ENCODE assay signal across 11 mouse cellular contexts in genomic region chr16:57551617-57552016, GRCm38 (mm10). TPM values are rescaled to one million over a fixed set of nuclear protein-coding genes. Genes with fewer than 3 reads are reported as not detected.
DNase-seq lines count a peak whose midpoint lies in the region; ATAC-seq and TF ChIP-seq lines count a peak whose summit lies in the region.
"Had no signal": no experiment of that assay in that cellular context is flagged by ENCODE, and none has a peak within 500 bp of the region (broad histone marks: within the 10 kb centered on the region; RNA-seq: fewer than 3 reads in every experiment).

No protein-coding gene starts in this region.

- ATAC-seq in heart, embryonic 12.5 days (ENCODE audit: insufficient number of reproducible peaks, low FRiP score), result no peak
- ATAC-seq in liver, postnatal 0 days, result no peak
- no peak for ATAC-seq in liver, embryonic 11.5 days (replicated peaks; ENCODE audit: low FRiP score)

- no peak overlapping the region for H3K4me3 ChIP-seq in heart, embryonic 12.5 days
- H3K4me3 ChIP-seq in liver, postnatal 0 days (ENCODE audit: low read depth, low read length), result no peak overlapping the region
- no peak overlapping the region for H3K4me3 ChIP-seq in liver, embryonic 11.5 days (ENCODE audit: low read depth, low read length)
- H3K4me3 ChIP-seq in brown adipose tissue, adult 24 weeks (ENCODE audit: insufficient read depth, low read depth, low read length), result peak overlapping the region; percentile 4; the same call in 1 of the 2 replicates
- peak overlapping the region; percentile 10; the same call in 1 of the 2 replicates for H3K4me3 ChIP-seq in olfactory bulb, adult 2 months (ENCODE audit: insufficient read depth, low read depth, low read length)

- no peaks in the 10 kb centered on the region for H3K9me3 ChIP-seq in heart, embryonic 12.5 days (replicated peaks)
- no peaks in the 10 kb centered on the region for H3K9me3 ChIP-seq in liver, postnatal 0 days (ENCODE audit: low read length)
- no peaks in the 10 kb centered on the region for H3K9me3 ChIP-seq in liver, embryonic 11.5 days (ENCODE audit: control insufficient read depth, low read length)
- H3K9me3 ChIP-seq: megakaryocyte, embryonic 14.5 days had no signal

- no peak for DNase-seq in heart, adult 18-20 months
- DNase-seq in liver, postnatal 0 days, result no peak
- no peak for DNase-seq in liver, embryonic 11.5 days (ENCODE audit: low spot score)
- no peak for DNase-seq in ovary, postnatal 14 days (ENCODE audit: low spot score)
- DNase-seq in cerebellum, postnatal 4 days (ENCODE audit: low spot score in 2 of 2), result no peak
- DNase-seq: cerebellum, adult 9-10 months; retina, postnatal 1 day had no signal

- H3K4me2 ChIP-seq in heart, embryonic 12.5 days, result peak overlapping the region; percentile 27
- H3K4me2 ChIP-seq in liver, postnatal 0 days (ENCODE audit: low read depth, low read length), result peak overlapping the region; percentile 33
- no peak overlapping the region for H3K4me2 ChIP-seq in liver, embryonic 11.5 days

- WGBS in heart, embryonic 12.5 days, result 73% methylated on average over 2 of the region's 2 CpGs
- WGBS in liver, postnatal 0 days (ENCODE audit: insufficient replicate concordance), result 69% methylated on average over 2 of the region's 2 CpGs
- 85% methylated on average over 2 of the region's 2 CpGs for WGBS in liver, embryonic 11.5 days
- WGBS in olfactory bulb, adult 2 months, result 42% methylated on average over 2 of the region's 2 CpGs

- H3K27me3 ChIP-seq in heart, embryonic 12.5 days (replicated peaks), result no peaks in the 10 kb centered on the region
- H3K27me3 ChIP-seq in liver, postnatal 0 days (ENCODE audit: insufficient read depth, low read length), result no peaks in the 10 kb centered on the region
- H3K27me3 ChIP-seq in liver, embryonic 11.5 days (replicated peaks; ENCODE audit: control insufficient read depth, insufficient read depth, low read length), result no peaks in the 10 kb centered on the region
- H3K27me3 ChIP-seq: megakaryocyte, embryonic 14.5 days had no signal

- H3K4me1 ChIP-seq in heart, embryonic 12.5 days (replicated peaks), result peaks cover 48% of the 10 kb centered on the region
- H3K4me1 ChIP-seq in liver, postnatal 0 days (ENCODE audit: insufficient read depth), result 0 out of 2 replicates have a peak, but pooled peaks cover 2% of the 10 kb centered on the region
- H3K4me1 ChIP-seq in liver, embryonic 11.5 days (replicated peaks; ENCODE audit: control insufficient read depth, insufficient read depth, low read length), result no peaks in the 10 kb centered on the region
- H3K4me1 ChIP-seq in brown adipose tissue, adult 24 weeks (ENCODE audit: control insufficient read depth, insufficient read depth, insufficient read length, low read length), result peaks cover 15% of the 10 kb centered on the region
- peaks cover 4% of the 10 kb centered on the region; the same call in 1 of the 2 replicates for H3K4me1 ChIP-seq in olfactory bulb, adult 2 months (ENCODE audit: control insufficient read depth, insufficient read depth, low read length)

- H3K9ac ChIP-seq in heart, embryonic 12.5 days, result no peak overlapping the region
- H3K9ac ChIP-seq in liver, postnatal 0 days (replicated peaks), result 0 out of 2 replicates have a peak overlapping the region, but pooled peaks have one; percentile 16
- no peak overlapping the region for H3K9ac ChIP-seq in liver, embryonic 11.5 days (ENCODE audit: low read depth, low read length)

- H3K27ac ChIP-seq in heart, embryonic 12.5 days (ENCODE audit: poor library complexity, severe bottlenecking), result no peak overlapping the region
- H3K27ac ChIP-seq in liver, postnatal 0 days (ENCODE audit: low read depth), result no peak overlapping the region
- no peak overlapping the region for H3K27ac ChIP-seq in liver, embryonic 11.5 days (ENCODE audit: low read depth, low read length)
- H3K27ac ChIP-seq in brown adipose tissue, adult 24 weeks (replicated peaks; ENCODE audit: low read depth, low read length), result no peak overlapping the region
- no peak overlapping the region for H3K27ac ChIP-seq in olfactory bulb, adult 2 months (ENCODE audit: insufficient read depth, low read depth, low read length)

- TF ChIP-seq POLR2A in olfactory bulb, adult 2 months (IDR thresholded peaks at IDR 0.05; ENCODE audit: insufficient read depth, low read depth, low read length), result no peak

- no peak for TF ChIP-seq EP300 in liver, postnatal 0 days (IDR thresholded peaks at IDR 0.05; ENCODE audit: low read depth)

- H3K36me3 ChIP-seq in heart, embryonic 12.5 days, result peaks cover 7% of the 10 kb centered on the region; the same call in 1 of the 2 replicates
- H3K36me3 ChIP-seq in liver, postnatal 0 days (replicated peaks; ENCODE audit: insufficient read depth, low read length), result no peaks in the 10 kb centered on the region
- H3K36me3 ChIP-seq in liver, embryonic 11.5 days (ENCODE audit: control insufficient read depth, insufficient read depth, low read length), result no peaks in the 10 kb centered on the region

- TF ChIP-seq CTCF in liver, postnatal 0 days (IDR thresholded peaks at IDR 0.05; ENCODE audit: low read depth), result 0 out of 2 replicates have a peak, but pooled peaks have one; percentile 23
- no peak for TF ChIP-seq CTCF in olfactory bulb, adult 2 months (IDR thresholded peaks at IDR 0.05; ENCODE audit: insufficient read depth, low read depth, low read length)

RNA-seq across cellular contexts. Expression of gene Cmss1, which starts 55.0 kb away (rescaled TPM):
- polyA plus RNA-seq in heart, embryonic 12.5 days (2016; fragmentation: Nextera tagmentation; extraction: Ambion mirVana), result 27.5 and 30.1 TPM in 2 replicates
- total RNA-seq in heart, adult 18-20 months (2021), result 10 to 100 TPM; 70.2 to 79.9 TPM
- polyA plus RNA-seq in liver, postnatal 0 days (2015; fragmentation: Nextera tagmentation; extraction: Ambion mirVana), result 16.7 and 19.1 TPM in 2 replicates
- polyA plus RNA-seq in liver, embryonic 11.5 days (2014; fragmentation: Nextera tagmentation; extraction: Ambion mirVana), result 70.5 and 71.3 TPM in 2 replicates
- polyA plus RNA-seq in brown adipose tissue, adult 24 weeks (2012; ENCODE audit: insufficient read depth, insufficient read length, missing spikeins), result 10.9 and 13.6 TPM in 2 replicates
- polyA plus RNA-seq in olfactory bulb, adult 2 months (2012; ENCODE audit: insufficient read depth, insufficient read length, low replicate concordance, missing spikeins), result not detected in 2 replicates

Comparison
In these comparisons a context has a peak if more than half of its experiments do, and no peak if none do; other contexts are left out.
1. H3K4me3 ChIP-seq: peak in brown adipose tissue, adult 24 weeks (single experiment) and olfactory bulb, adult 2 months (single experiment); none in heart, embryonic 12.5 days (single experiment), liver, postnatal 0 days (single experiment) and liver, embryonic 11.5 days (single experiment).